In genomic region chr6:101374721-101375120, GRCm38 (mm10) we compare ENCODE assay signal across 8 mouse cellular contexts. TPM values are rescaled to one million over a fixed set of nuclear protein-coding genes. Genes with fewer than 3 reads are reported as not detected.
A peak's percentile ranks its signal among the peaks of the same experiment; 100 is the strongest.
DNase-seq lines count a peak whose midpoint lies in the region; ATAC-seq lines count a peak whose summit lies in the region.

No protein-coding gene starts in this region.

- no peak overlapping the region for H3K27ac ChIP-seq in forebrain, embryonic 13.5 days
- H3K27ac ChIP-seq in midbrain, embryonic 10.5 days (replicated peaks) = peak overlapping the region; percentile 81

- H3K36me3 ChIP-seq in forebrain, embryonic 13.5 days (ENCODE audit: poor library complexity, severe bottlenecking) = no peaks in the 10 kb centered on the region
- no peaks in the 10 kb centered on the region for H3K36me3 ChIP-seq in midbrain, embryonic 10.5 days

- 3% methylated on average over 7 of the region's 7 CpGs for WGBS in forebrain, embryonic 13.5 days
- 12% methylated on average over 7 of the region's 7 CpGs for WGBS in midbrain, embryonic 10.5 days

- peaks cover 36% of the 10 kb centered on the region for H3K4me1 ChIP-seq in forebrain, embryonic 13.5 days
- H3K4me1 ChIP-seq in midbrain, embryonic 10.5 days = peaks cover 62% of the 10 kb centered on the region

- peak overlapping the region; percentile 47 for H3K4me2 ChIP-seq in forebrain, embryonic 13.5 days

- H3K9me3 ChIP-seq in forebrain, embryonic 13.5 days (replicated peaks) = no peaks in the 10 kb centered on the region
- H3K9me3 ChIP-seq in midbrain, embryonic 10.5 days (replicated peaks) = no peaks in the 10 kb centered on the region

- no peak for ATAC-seq in forebrain, embryonic 13.5 days
- ATAC-seq in erythroid progenitor cell, adult 5-6 weeks (replicated peaks; ENCODE audit: low FRiP score, poor library complexity, severe bottlenecking) = no peak

- peak; percentile 48 for DNase-seq in adrenal gland, postnatal 25 days
- peak; percentile 24 for DNase-seq in heart, postnatal 25 days (ENCODE audit: low spot score)
- DNase-seq in kidney, postnatal 4 days = peak; percentile 79 to 87
- peak; percentile 68 for DNase-seq in midbrain, embryonic 10.5 days (ENCODE audit: low spot score)
- no peak for DNase-seq in cerebellum, postnatal 14 days
- no peak for DNase-seq in frontal cortex, adult 2 months (ENCODE audit: extremely low spot score in 1 of 2, low spot score in 1 of 2)

- intact Hi-C loops in heart, postnatal 25 days (cut with DNase I) = loop anchor here (5.0 kb wide), 1 partner anchor 158 kb away; no protein-coding TSS in a partner anchor

- H3K4me3 ChIP-seq in forebrain, embryonic 13.5 days = peak overlapping the region; percentile 9; the same call in 1 of the 2 replicates
- H3K4me3 ChIP-seq in midbrain, embryonic 10.5 days = peak overlapping the region; percentile 70

- peaks cover 23% of the 10 kb centered on the region for H3K27me3 ChIP-seq in forebrain, embryonic 13.5 days
- peaks cover 65% of the 10 kb centered on the region for H3K27me3 ChIP-seq in midbrain, embryonic 10.5 days (ENCODE audit: low read depth, poor library complexity, severe bottlenecking)

- no peak overlapping the region for H3K9ac ChIP-seq in forebrain, embryonic 13.5 days

RNA-seq across cellular contexts. Expression of gene Pdzrn3, which starts 3.0 kb away (rescaled TPM):
- total RNA-seq in adrenal gland, postnatal 25 days (2021) = 16.6 and 22.2 TPM in 2 replicates
- 11.3 and 13.1 TPM in 2 replicates for polyA plus RNA-seq in forebrain, embryonic 13.5 days (2015; fragmentation: Nextera tagmentation; extraction: Ambion mirVana)
- total RNA-seq in heart, postnatal 25 days (2021) = 10 to 100 TPM; 28.6 to 35.5 TPM
- 5.4 and 6.1 TPM in 2 replicates for polyA plus RNA-seq in midbrain, embryonic 10.5 days (2016; fragmentation: Nextera tagmentation; extraction: Ambion mirVana)
- total RNA-seq in erythroid progenitor cell, adult 5-6 weeks (2015; ENCODE audit: low replicate concordance) = not detected in 2 replicates
- total RNA-seq in erythroid progenitor cell, adult 5-6 weeks (2017; ENCODE audit: low replicate concordance) = not detected in 2 replicates
- 18.4 and 18.5 TPM in 2 replicates for polyA plus RNA-seq in frontal cortex, adult 2 months (2012; rRNA removed)

Comparison
In these comparisons a context has a peak if more than half of its experiments do, and no peak if none do; other contexts are left out.
1. DNase-seq: peak in adrenal gland, postnatal 25 days (single experiment), heart, postnatal 25 days (single experiment), kidney, postnatal 4 days (2 of 2) and midbrain, embryonic 10.5 days (single experiment); none in cerebellum, postnatal 14 days (0 of 2) and frontal cortex, adult 2 months (0 of 2).
2. RNA of gene Pdzrn3, which starts 3.0 kb away (total RNA-seq): 28.6 to 35.5 TPM in heart, postnatal 25 days and 16.6 to 22.2 TPM in adrenal gland, postnatal 25 days; not detected in erythroid progenitor cell, adult 5-6 weeks; every median in the first group is over 10 times any median in the second.